Mouse (Mus musculus) forebrain, postnatal 0 days (tissue): ENCODE measurements around the gene Ralgps1. TPM values are rescaled to one million over a fixed set of nuclear protein-coding genes. Genes with fewer than 3 reads are reported as not detected.

Experiments used
- ATAC-seq: fragments of 200-750 bp; cut with Nextera tagmentation; 2 replicates; pipeline ENCODE4 v1.8.0; 2017; ENCODE audit warnings: mild to moderate bottlenecking, moderate library complexity
- DNase-seq: peaks from one replicate; pipeline ENCODE4 v3.0.0-alpha.2; 2015
- H3K27ac ChIP-seq: fragments of 300-500 bp; sonication (generic); 2 replicates; pipeline ENCODE4 v1.5.1; 2014; ENCODE audit warnings: low read depth, mild to moderate bottlenecking, antibody characterized with exemption, low read length, moderate library complexity, mixed read lengths
- H3K27me3 ChIP-seq: fragments of 300-500 bp; sonication (generic); 2 replicates; pipeline ENCODE4 v1.6.1; 2014; ENCODE audit warnings: mild to moderate bottlenecking, low read length, mixed read lengths; ENCODE audit not compliant: insufficient read depth
- H3K36me3 ChIP-seq: fragments of 300-500 bp; sonication (generic); 2 replicates; pipeline ENCODE4 v1.6.1; 2014; ENCODE audit warnings: mild to moderate bottlenecking, moderate library complexity; ENCODE audit not compliant: insufficient read depth
- H3K4me1 ChIP-seq: fragments of 300-500 bp; sonication (generic); 2 replicates; pipeline ENCODE4 v1.6.1; 2014; ENCODE audit warnings: antibody characterized with exemption; ENCODE audit not compliant: insufficient read depth
- H3K4me2 ChIP-seq: fragments of 300-500 bp; sonication (generic); 2 replicates; pipeline ENCODE4 v1.6.1; 2014; ENCODE audit warnings: low read depth, mild to moderate bottlenecking, moderate library complexity
- H3K4me3 ChIP-seq: fragments of 300-500 bp; sonication (generic); 2 replicates; pipeline ENCODE4 v1.5.1; 2014; ENCODE audit warnings: low read depth, low read length, mixed read lengths
- H3K9ac ChIP-seq: fragments of 300-500 bp; sonication (generic); 2 replicates; pipeline ENCODE4 v1.6.1; 2014; ENCODE audit warnings: mild to moderate bottlenecking
- H3K9me3 ChIP-seq: fragments of 300-500 bp; sonication (generic); 2 replicates; pipeline ENCODE4 v1.6.1; 2016; ENCODE audit warnings: low read length
- CTCF ChIP-seq: sonication (generic); IDR thresholded peaks from 2 replicates; pipeline ENCODE4 v1.5.1; 2016; ENCODE audit warnings: antibody characterized with exemption, control low read depth, low read depth
- WGBS: fragments of 180-500 bp; shearing (Covaris S2); extraction: QIAGEN DNeasy Blood & Tissue Kit; methylation state at CpG from one replicate; pipeline ENCODE4 v1.1.7; 2014; 5-methylcytosine and 5-hydroxymethylcytosine counted together
- polyA plus RNA-seq: library from polyadenylated mRNA; unstranded; fragments of >200 nt; fragmentation: Nextera tagmentation; extraction: Ambion mirVana; gene quantifications from 2 replicates; pipeline ENCODE4 v1.2.1, GENCODE M21; 2015
- total RNA-seq: library from RNA; depleted of rRNA; stranded (reverse); fragments of >200 nt; gene quantifications from 2 replicates; pipeline ENCODE4 v1.2.3, GENCODE M21; 2014

The Ralgps1 gene
- total and polyA plus RNA-seq, 2 experiments from 2014 or later = 24.6 to 66.9 TPM

DNA sequence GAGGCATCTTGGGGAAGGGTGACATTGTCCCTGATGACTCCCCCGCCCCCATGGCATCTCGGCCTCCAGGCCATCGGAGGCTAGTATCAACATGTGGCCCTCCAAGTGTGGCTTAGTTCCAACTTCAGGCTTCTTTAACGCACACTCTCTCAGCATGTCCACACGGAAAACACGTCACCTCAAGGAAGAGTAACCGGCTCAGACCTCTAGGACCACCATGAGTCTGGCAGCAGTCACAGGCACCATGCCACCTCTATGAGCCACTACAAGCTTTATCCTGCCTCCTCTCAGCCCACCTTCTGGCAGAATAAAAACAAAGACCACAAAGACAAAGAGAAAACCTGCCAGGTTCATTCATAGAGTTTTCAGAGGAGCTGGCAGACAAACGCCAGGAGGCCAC, 80.8 kb downstream of the Ralgps1 start:
- WGBS = 70% methylated on average over 8 of the region's 8 CpGs
- H3K9ac ChIP-seq = no peak overlapping the region
- no peak overlapping the region for H3K4me3 ChIP-seq
- H3K27ac ChIP-seq = no peak overlapping the region
- 0 out of 2 replicates have a peak, but pooled peaks cover 5% of the 10 kb centered on the region for H3K9me3 ChIP-seq
- ATAC-seq (no peak), DNase-seq (no peak)
- TF ChIP-seq CTCF = no peak
- H3K4me2 ChIP-seq = no peak overlapping the region
- no peaks in the 10 kb centered on the region for H3K4me1 ChIP-seq
- H3K36me3 ChIP-seq = peaks cover 12% of the 10 kb centered on the region; the same call in 1 of the 2 replicates
- no peaks in the 10 kb centered on the region for H3K27me3 ChIP-seq

DNA sequence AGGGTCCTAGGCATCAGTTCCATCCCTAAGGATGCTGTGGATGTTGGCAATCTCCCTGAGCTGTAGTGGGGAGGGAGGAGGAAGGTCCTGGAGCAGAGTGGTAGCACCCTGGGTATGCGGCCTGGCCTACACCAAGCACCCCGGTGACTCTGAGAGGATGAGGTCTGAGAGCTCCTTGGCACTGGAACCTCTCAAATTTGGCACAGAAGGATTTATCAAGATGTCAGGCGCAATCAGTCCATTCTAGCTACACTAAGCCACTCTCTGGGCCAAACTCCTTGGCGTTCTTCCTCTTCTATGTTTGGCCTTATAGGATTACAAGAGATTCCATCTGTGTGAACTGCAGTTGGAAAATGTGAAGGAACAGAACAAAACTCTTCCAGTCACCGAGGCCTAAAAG, 82.4 kb downstream of the Ralgps1 start:
- no peak overlapping the region for H3K27ac ChIP-seq
- H3K4me1 ChIP-seq = no peaks in the 10 kb centered on the region
- WGBS = 78% methylated on average over 5 of the region's 5 CpGs
- H3K4me2 ChIP-seq = no peak overlapping the region
- H3K9ac ChIP-seq = no peak overlapping the region
- 0 out of 2 replicates have a peak, but pooled peaks cover 5% of the 10 kb centered on the region for H3K9me3 ChIP-seq
- no peak for TF ChIP-seq CTCF
- no peak overlapping the region for H3K4me3 ChIP-seq
- H3K36me3 ChIP-seq = peaks cover 20% of the 10 kb centered on the region; the same call in 1 of the 2 replicates
- H3K27me3 ChIP-seq = no peaks in the 10 kb centered on the region
- DNase-seq (no peak), ATAC-seq (peak; percentile 29; the same call in 1 of the 2 replicates)

DNA sequence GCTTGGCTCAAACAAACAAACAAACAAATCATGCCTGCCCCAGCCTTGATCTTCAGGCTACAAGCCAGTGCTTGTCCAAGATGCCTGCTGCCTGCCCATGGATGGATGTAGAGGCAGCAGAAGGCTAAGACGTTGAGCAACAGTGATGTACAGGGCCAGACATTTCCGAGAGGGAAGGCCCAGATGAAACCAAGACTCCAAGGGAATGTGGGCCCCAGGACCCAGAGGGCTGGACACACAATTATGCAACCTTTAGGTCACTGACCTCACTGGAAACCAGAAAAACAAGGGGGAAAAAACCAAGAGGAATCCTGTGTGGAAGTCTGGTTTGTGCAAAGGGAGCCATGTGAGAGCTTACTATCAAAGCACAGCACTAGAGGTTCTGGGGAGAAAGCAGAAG, 87.6 kb downstream of the Ralgps1 start:
- no peak overlapping the region for H3K27ac ChIP-seq
- peaks cover 33% of the 10 kb centered on the region for H3K36me3 ChIP-seq
- H3K4me2 ChIP-seq = no peak overlapping the region
- no peak for DNase-seq
- WGBS = 87% methylated on average over 2 of the region's 2 CpGs
- H3K9ac ChIP-seq = no peak overlapping the region
- no peak for TF ChIP-seq CTCF
- H3K9me3 ChIP-seq = 0 out of 2 replicates have a peak, but pooled peaks cover 5% of the 10 kb centered on the region
- no peak overlapping the region for H3K4me3 ChIP-seq
- ATAC-seq = no peak
- no peaks in the 10 kb centered on the region for H3K27me3 ChIP-seq
- no peaks in the 10 kb centered on the region for H3K4me1 ChIP-seq

- Histone ChIP-seq H3K36me3 (peaks cover 29% of the 10 kb centered on the region), H3K4me3 (no peak overlapping the region), H3K4me1 (no peaks in the 10 kb centered on the region), H3K9ac (no peak overlapping the region), H3K27me3 (no peaks in the 10 kb centered on the region), H3K4me2 (no peak overlapping the region), H3K27ac (no peak overlapping the region), H3K9me3 (0 out of 2 replicates have a peak, but pooled peaks cover 5% of the 10 kb centered on the region)
- DNase-seq = no peak
- ATAC-seq = peak; percentile 36; the same call in 1 of the 2 replicates
- WGBS = 55% methylated on average over 4 of the region's 4 CpGs
- TF ChIP-seq CTCF = no peak
Observed at GRCm38 (mm10) chr2:33282877-33283276, 88.4 kb downstream of the Ralgps1 start.

GRCm38 (mm10) chr2:33281807-33282206, 89.5 kb downstream of the Ralgps1 start:
- WGBS = 93% methylated on average over 5 of the region's 5 CpGs
- Histone ChIP-seq H3K27me3 (no peaks in the 10 kb centered on the region), H3K9me3 (no peaks in the 10 kb centered on the region), H3K4me3 (no peak overlapping the region), H3K27ac (no peak overlapping the region), H3K9ac (no peak overlapping the region), H3K4me2 (no peak overlapping the region), H3K36me3 (peaks cover 29% of the 10 kb centered on the region), H3K4me1 (no peaks in the 10 kb centered on the region)
- no peak for ATAC-seq
- DNase-seq = no peak
- no peak for TF ChIP-seq CTCF

GRCm38 (mm10) chr2:33280525-33280924, 90.8 kb downstream of the Ralgps1 start:
- H3K36me3 ChIP-seq = peaks cover 33% of the 10 kb centered on the region
- no peak overlapping the region for H3K9ac ChIP-seq
- ATAC-seq = no peak
- no peak overlapping the region for H3K4me2 ChIP-seq
- no peak for TF ChIP-seq CTCF
- no peak overlapping the region for H3K4me3 ChIP-seq
- no peaks in the 10 kb centered on the region for H3K27me3 ChIP-seq
- 81% methylated on average over 2 of the region's 2 CpGs for WGBS
- no peaks in the 10 kb centered on the region for H3K9me3 ChIP-seq
- no peak for DNase-seq
- H3K27ac ChIP-seq = no peak overlapping the region
- no peaks in the 10 kb centered on the region for H3K4me1 ChIP-seq

- Histone ChIP-seq H3K36me3 (peaks cover 38% of the 10 kb centered on the region), H3K4me1 (no peaks in the 10 kb centered on the region), H3K9ac (no peak overlapping the region), H3K4me2 (no peak overlapping the region), H3K27ac (no peak overlapping the region), H3K4me3 (no peak overlapping the region), H3K27me3 (no peaks in the 10 kb centered on the region), H3K9me3 (no peaks in the 10 kb centered on the region)
- no peak for ATAC-seq
- no peak for TF ChIP-seq CTCF
- WGBS = 85% methylated on average over 10 of the region's 10 CpGs
- no peak for DNase-seq
Observed at GRCm38 (mm10) chr2:33279758-33280157, 91.5 kb downstream of the Ralgps1 start.
